Mouse (Mus musculus): ENCODE measurements at regions not wholly inside any gene's neighbourhood (a gene's known extent, or its start where the extent isn't known, plus 50 kb on each side); places are given as distances from the start of the nearest gene placed in this dataset.

- Histone ChIP-seq H3K27ac (no peak overlapping the region), H3K9me3 (replicated peaks; ENCODE audit: low read length) (no peaks in the 10 kb centered on the region), H3K4me3 (replicated peaks; ENCODE audit: low read depth, low read length) (no peak overlapping the region), H3K9ac (ENCODE audit: low read depth, low read length) (no peak overlapping the region), H3K4me2 (ENCODE audit: low read length) (no peak overlapping the region), H3K36me3 (ENCODE audit: insufficient read depth, low read length) (no peaks in the 10 kb centered on the region), H3K4me1 (replicated peaks; ENCODE audit: insufficient read depth, low read length) (no peaks in the 10 kb centered on the region), H3K27me3 (ENCODE audit: insufficient read depth, low read length) (no peaks in the 10 kb centered on the region)
- DNase-seq (ENCODE audit: low spot score) (no peak), ATAC-seq (replicated peaks; ENCODE audit: low FRiP score, low read depth) (no peak)
- 87% methylated on average over 13 of the region's 13 CpGs for WGBS
- no peak for TF ChIP-seq CTCF (IDR thresholded peaks at IDR 0.05; ENCODE audit: low read depth)
These were observed 2912.1 kb upstream of the Gm7489 start for GRCm38 (mm10) chr15:50972593-50972992.

GRCm38 (mm10) chr15:50974002-50974754 lies 2910.5 kb upstream of the Gm7489 start:
- TF ChIP-seq CTCF (IDR thresholded peaks at IDR 0.05; ENCODE audit: low read depth), result no peak
- Histone ChIP-seq H3K4me3 (replicated peaks; ENCODE audit: low read depth, low read length) (no peak overlapping the region), H3K27me3 (ENCODE audit: insufficient read depth, low read length) (no peaks in the 10 kb centered on the region), H3K36me3 (ENCODE audit: insufficient read depth, low read length) (no peaks in the 10 kb centered on the region), H3K4me2 (ENCODE audit: low read length) (no peak overlapping the region), H3K9ac (ENCODE audit: low read depth, low read length) (no peak overlapping the region), H3K27ac (no peak overlapping the region), H3K4me1 (replicated peaks; ENCODE audit: insufficient read depth, low read length) (no peaks in the 10 kb centered on the region), H3K9me3 (replicated peaks; ENCODE audit: low read length) (no peaks in the 10 kb centered on the region)
- ATAC-seq (replicated peaks; ENCODE audit: low FRiP score, low read depth) (no peak), DNase-seq (ENCODE audit: low spot score) (no peak)
- 75% methylated on average over 9 of the region's 9 CpGs for WGBS

GRCm38 (mm10) chr15:50989457-50989856 lies 2895.2 kb upstream of the Gm7489 start:
- H3K9me3 ChIP-seq (replicated peaks; ENCODE audit: low read length), result no peaks in the 10 kb centered on the region
- H3K4me1 ChIP-seq (replicated peaks; ENCODE audit: insufficient read depth, low read length), result no peaks in the 10 kb centered on the region
- no peaks in the 10 kb centered on the region for H3K36me3 ChIP-seq (ENCODE audit: insufficient read depth, low read length)
- DNase-seq (ENCODE audit: low spot score) (no peak), ATAC-seq (replicated peaks; ENCODE audit: low FRiP score, low read depth) (no peak)
- H3K9ac ChIP-seq (ENCODE audit: low read depth, low read length), result no peak overlapping the region
- no peak overlapping the region for H3K27ac ChIP-seq
- H3K4me3 ChIP-seq (replicated peaks; ENCODE audit: low read depth, low read length), result no peak overlapping the region
- no peak for TF ChIP-seq CTCF (IDR thresholded peaks at IDR 0.05; ENCODE audit: low read depth)
- no peak overlapping the region for H3K4me2 ChIP-seq (ENCODE audit: low read length)
- WGBS, result 82% methylated on average over 4 of the region's 4 CpGs
- H3K27me3 ChIP-seq (ENCODE audit: insufficient read depth, low read length), result no peaks in the 10 kb centered on the region

- ATAC-seq (replicated peaks; ENCODE audit: low FRiP score, low read depth) (no peak), DNase-seq (ENCODE audit: low spot score) (no peak)
- H3K9ac ChIP-seq (ENCODE audit: low read depth, low read length), result no peak overlapping the region
- no peaks in the 10 kb centered on the region for H3K9me3 ChIP-seq (replicated peaks; ENCODE audit: low read length)
- H3K27ac ChIP-seq, result no peak overlapping the region
- TF ChIP-seq CTCF (IDR thresholded peaks at IDR 0.05; ENCODE audit: low read depth), result no peak
- no peaks in the 10 kb centered on the region for H3K27me3 ChIP-seq (ENCODE audit: insufficient read depth, low read length)
- no peaks in the 10 kb centered on the region for H3K36me3 ChIP-seq (ENCODE audit: insufficient read depth, low read length)
- no peak overlapping the region for H3K4me3 ChIP-seq (replicated peaks; ENCODE audit: low read depth, low read length)
- H3K4me1 ChIP-seq (replicated peaks; ENCODE audit: insufficient read depth, low read length), result no peaks in the 10 kb centered on the region
- WGBS, result 69% methylated on average over 4 of the region's 4 CpGs
- H3K4me2 ChIP-seq (ENCODE audit: low read length), result no peak overlapping the region
These were observed 2893.0 kb upstream of the Gm7489 start for GRCm38 (mm10) chr15:50991667-50992066.

GRCm38 (mm10) chr15:50992246-50992645 lies 2892.5 kb upstream of the Gm7489 start:
- Histone ChIP-seq H3K4me1 (replicated peaks; ENCODE audit: insufficient read depth, low read length) (no peaks in the 10 kb centered on the region), H3K27ac (no peak overlapping the region), H3K4me3 (replicated peaks; ENCODE audit: low read depth, low read length) (no peak overlapping the region), H3K9ac (ENCODE audit: low read depth, low read length) (no peak overlapping the region), H3K4me2 (ENCODE audit: low read length) (no peak overlapping the region), H3K9me3 (replicated peaks; ENCODE audit: low read length) (no peaks in the 10 kb centered on the region), H3K27me3 (ENCODE audit: insufficient read depth, low read length) (no peaks in the 10 kb centered on the region), H3K36me3 (ENCODE audit: insufficient read depth, low read length) (no peaks in the 10 kb centered on the region)
- ATAC-seq (replicated peaks; ENCODE audit: low FRiP score, low read depth) (no peak), DNase-seq (ENCODE audit: low spot score) (no peak)
- no peak for TF ChIP-seq CTCF (IDR thresholded peaks at IDR 0.05; ENCODE audit: low read depth)
- WGBS, result 61% methylated on average over 2 of the region's 2 CpGs

- ATAC-seq (replicated peaks; ENCODE audit: low FRiP score, low read depth) (no peak), DNase-seq (ENCODE audit: low spot score) (no peak)
- Histone ChIP-seq H3K9ac (ENCODE audit: low read depth, low read length) (no peak overlapping the region), H3K27me3 (ENCODE audit: insufficient read depth, low read length) (no peaks in the 10 kb centered on the region), H3K9me3 (replicated peaks; ENCODE audit: low read length) (no peaks in the 10 kb centered on the region), H3K36me3 (ENCODE audit: insufficient read depth, low read length) (no peaks in the 10 kb centered on the region), H3K4me2 (ENCODE audit: low read length) (no peak overlapping the region), H3K4me3 (replicated peaks; ENCODE audit: low read depth, low read length) (no peak overlapping the region), H3K4me1 (replicated peaks; ENCODE audit: insufficient read depth, low read length) (no peaks in the 10 kb centered on the region), H3K27ac (no peak overlapping the region)
- WGBS, result 66% methylated on average over 5 of the region's 5 CpGs
- TF ChIP-seq CTCF (IDR thresholded peaks at IDR 0.05; ENCODE audit: low read depth), result no peak
These were observed 2891.6 kb upstream of the Gm7489 start for GRCm38 (mm10) chr15:50993121-50993520.

- H3K9me3 ChIP-seq (replicated peaks; ENCODE audit: low read length), result no peaks in the 10 kb centered on the region
- H3K9ac ChIP-seq (ENCODE audit: low read depth, low read length), result no peak overlapping the region
- TF ChIP-seq CTCF (IDR thresholded peaks at IDR 0.05; ENCODE audit: low read depth), result no peak
- H3K4me1 ChIP-seq (replicated peaks; ENCODE audit: insufficient read depth, low read length), result no peaks in the 10 kb centered on the region
- 89% methylated on average over 3 of the region's 3 CpGs for WGBS
- H3K4me2 ChIP-seq (ENCODE audit: low read length), result no peak overlapping the region
- H3K27me3 ChIP-seq (ENCODE audit: insufficient read depth, low read length), result no peaks in the 10 kb centered on the region
- no peak overlapping the region for H3K27ac ChIP-seq
- no peak overlapping the region for H3K4me3 ChIP-seq (replicated peaks; ENCODE audit: low read depth, low read length)
- H3K36me3 ChIP-seq (ENCODE audit: insufficient read depth, low read length), result no peaks in the 10 kb centered on the region
- no peak for ATAC-seq (replicated peaks; ENCODE audit: low FRiP score, low read depth)
- DNase-seq (ENCODE audit: low spot score), result no peak
These were observed 2889.0 kb upstream of the Gm7489 start for GRCm38 (mm10) chr15:50995688-50996087.
